Mouse (Mus musculus): ENCODE data around the gene Nfia. TPM values are rescaled to one million over a fixed set of nuclear protein-coding genes. Genes with fewer than 3 reads are reported as not detected.

Gene Nfia
- polyA plus RNA-seq, 1 experiment = 0.09 TPM

DNA sequence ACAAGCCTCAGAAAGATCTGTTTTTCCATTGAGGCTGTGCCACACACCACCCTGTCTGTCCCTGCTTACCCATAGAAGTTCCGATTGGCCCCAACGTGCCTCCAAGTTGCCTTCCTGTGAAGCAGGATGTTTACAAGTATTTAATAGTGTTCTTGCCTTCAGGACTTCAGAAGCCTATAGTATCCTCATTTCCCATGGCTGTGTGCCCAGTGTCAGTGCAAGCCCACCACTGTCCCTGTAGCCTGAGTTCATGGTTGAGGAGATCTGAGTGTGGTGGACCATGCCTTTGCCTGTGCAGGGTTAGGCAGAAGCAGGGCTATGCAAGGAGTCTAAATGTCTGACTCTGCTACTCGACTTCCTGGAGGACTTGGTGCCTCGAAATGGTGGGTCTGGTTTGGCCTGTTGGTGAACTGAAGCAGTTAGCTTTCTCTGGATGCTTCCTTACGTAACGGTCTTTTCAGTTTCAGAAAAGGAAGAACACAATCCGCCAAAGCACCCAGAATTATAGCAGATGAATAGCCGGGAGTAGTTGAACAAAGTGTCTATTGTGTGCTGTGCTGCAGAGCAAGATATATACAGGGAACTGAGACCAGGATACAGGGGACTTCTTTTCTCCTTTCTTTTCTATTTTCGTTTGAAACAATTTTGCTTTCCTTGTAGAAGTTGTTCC lies 99.4 kb downstream of the Nfia start:
- TF ChIP-seq GATA1 (IDR thresholded peaks at IDR 0.05; ENCODE audit: low read length) = no peak

DNA sequence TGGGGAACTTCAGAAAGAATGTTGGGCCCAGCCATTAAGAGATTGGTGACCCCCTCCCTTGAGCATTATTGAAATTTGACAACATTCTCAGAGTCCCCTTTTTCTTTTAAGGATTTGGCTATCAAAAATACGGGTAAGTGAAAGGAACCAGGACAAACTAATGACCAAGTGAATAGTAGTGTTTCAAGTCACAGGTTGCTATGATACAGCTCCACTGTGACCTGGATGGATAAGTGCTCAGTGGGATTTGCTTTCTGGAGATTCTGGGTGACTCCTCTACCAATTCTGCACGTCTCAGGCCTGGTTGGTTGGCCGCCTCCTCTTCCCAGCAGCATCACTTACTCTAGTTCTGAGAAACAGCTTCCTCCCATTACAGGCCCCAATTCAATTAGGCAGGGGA lies 102.4 kb downstream of the Nfia start:
- no peak for TF ChIP-seq GATA1 (IDR thresholded peaks at IDR 0.05; ENCODE audit: low read length)

DNA sequence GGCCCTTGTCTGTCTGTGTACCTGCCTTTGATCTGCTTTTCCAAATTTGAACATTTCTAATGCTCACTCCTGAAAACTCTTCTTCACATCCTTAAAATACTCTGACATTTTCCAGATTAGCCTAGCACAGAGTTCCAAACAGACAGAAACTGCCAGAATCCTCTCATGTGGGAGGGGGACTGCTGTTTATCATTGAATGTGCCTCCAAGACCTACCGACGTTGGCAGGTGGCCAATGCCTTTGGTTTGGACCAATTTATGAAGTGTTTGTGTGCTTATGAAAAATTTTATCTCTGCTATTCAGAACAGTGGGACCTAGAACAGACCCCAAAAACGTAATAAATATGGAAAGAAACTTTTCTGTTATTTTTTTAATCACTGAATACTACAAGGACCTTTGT lies 103.4 kb downstream of the Nfia start:
- no peak for TF ChIP-seq GATA1 (IDR thresholded peaks at IDR 0.05; ENCODE audit: low read length)

DNA sequence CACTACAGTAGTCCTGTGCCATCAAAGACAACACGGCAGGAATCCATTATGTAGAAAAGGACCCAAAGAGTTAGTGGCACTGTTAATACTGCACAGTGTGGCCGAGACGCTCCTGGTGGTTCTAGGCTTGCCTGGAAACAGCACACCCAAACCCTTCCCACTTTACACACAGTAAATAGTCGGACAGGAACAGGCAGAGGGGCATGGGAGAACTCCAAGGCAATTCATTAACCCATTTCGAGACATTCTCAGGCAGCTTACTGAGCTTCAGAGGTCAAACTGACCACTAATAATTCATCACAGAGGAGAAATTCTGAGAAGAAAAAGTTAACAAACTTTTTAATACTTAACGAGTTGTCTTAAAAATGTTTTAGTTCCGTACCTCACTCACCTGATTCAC lies 107.2 kb downstream of the Nfia start:
- no peak for TF ChIP-seq GATA1 (IDR thresholded peaks at IDR 0.05; ENCODE audit: low read length)

DNA sequence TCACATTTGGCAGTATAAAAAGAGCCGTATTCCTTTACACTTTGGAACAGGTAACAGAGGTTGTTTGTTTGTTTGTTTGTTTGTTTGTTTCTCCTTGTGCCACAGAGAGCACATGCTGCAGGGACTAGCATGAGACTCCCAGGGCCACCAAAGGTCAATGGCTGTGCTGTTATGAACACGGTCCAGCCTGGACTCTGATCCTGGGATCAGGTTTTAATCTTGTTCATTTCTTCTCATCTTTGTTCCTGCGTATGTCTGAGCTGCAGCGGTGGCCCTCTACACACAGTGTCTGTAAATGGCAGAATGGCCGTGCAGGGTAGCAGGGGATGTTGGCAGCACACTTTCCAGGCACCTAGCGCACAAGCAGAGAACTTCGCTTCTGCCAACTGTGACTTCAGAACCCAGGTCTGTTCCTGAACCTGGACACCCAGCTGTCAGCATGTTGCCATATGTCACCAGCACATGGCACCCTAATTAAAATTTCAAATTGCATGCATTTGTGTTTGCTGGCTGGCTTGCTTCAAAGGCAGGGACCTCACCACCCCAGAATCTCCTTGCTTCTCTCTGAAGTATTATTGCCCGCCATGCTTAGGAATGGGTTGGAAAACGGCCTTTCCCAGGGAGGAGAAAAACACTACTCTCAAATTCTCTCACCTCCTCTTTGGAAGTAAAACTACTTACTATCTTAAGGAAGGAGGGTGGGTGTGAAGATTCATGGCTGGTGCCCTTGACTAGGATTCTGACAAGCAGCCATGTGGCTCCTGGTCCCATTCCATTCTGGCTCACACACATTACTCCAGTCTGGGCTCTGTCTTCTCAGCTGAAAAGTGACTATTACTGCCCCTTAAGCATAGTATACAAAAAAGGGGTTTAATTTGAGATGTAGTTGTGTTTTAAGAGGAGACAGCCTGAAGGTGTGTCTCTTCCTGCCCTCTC lies 107.9 kb downstream of the Nfia start:
- no peak for TF ChIP-seq GATA1 (IDR thresholded peaks at IDR 0.05; ENCODE audit: low read length)

DNA sequence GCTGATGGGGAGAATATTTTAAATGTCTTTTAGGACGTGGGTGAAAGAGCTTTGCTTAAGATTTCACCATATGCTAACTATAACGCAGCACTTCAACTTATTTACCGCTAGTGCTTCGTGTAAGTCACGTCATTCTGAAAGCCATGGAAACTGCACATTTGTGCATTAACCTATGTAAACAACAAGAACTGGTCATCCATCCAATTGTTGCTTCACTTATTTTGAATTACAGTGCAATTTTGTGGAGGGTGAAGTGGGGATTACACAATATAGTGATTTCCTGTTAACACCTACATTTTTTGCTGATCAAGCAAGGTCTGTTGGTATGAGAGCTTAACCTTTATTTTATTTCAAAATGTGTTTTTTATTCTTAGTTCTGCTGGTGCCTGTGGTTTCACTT lies 113.0 kb downstream of the Nfia start:
- TF ChIP-seq GATA1 (IDR thresholded peaks at IDR 0.05; ENCODE audit: low read length) = no peak

DNA sequence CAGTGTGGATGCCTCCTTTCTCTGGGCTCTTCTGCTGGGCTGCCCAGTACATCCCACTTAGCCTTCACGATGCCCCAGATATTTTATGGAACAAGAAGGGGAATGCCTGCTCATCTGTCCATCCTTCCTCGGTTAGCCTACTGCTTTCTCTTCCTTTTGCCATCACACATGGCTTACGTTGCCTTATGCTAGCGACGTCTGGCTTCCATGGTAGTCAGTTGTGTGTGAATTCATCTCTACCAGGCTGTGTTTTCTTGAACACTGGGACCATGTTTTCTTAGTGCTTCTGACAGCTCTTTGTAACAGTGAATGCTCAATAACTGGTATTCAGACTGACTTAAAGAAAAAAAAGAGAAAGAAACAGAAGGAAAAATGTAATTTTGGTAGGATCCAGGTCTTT lies 113.7 kb downstream of the Nfia start:
- no peak for TF ChIP-seq GATA1 (IDR thresholded peaks at IDR 0.05; ENCODE audit: low read length)

DNA sequence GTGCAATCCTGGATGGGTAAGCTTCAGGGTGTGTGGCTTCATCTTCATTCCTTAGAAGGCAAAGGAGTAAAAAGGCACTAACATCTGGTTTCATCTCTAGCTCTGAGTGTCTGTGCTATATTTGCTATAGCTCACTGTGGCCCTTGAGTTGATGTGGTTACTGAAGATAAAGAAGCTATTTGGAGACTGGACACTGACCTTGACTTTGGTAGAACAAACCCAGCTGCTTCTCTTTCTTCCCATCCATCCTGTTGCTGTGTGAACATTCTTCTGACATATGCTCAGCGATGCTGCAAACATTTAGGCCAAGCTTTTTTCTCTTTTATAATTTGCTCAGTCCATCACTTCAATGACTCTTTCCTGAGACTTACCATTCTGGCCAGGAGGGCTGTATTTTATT lies 114.7 kb downstream of the Nfia start:
- TF ChIP-seq GATA1 (IDR thresholded peaks at IDR 0.05; ENCODE audit: low read length) = no peak

DNA sequence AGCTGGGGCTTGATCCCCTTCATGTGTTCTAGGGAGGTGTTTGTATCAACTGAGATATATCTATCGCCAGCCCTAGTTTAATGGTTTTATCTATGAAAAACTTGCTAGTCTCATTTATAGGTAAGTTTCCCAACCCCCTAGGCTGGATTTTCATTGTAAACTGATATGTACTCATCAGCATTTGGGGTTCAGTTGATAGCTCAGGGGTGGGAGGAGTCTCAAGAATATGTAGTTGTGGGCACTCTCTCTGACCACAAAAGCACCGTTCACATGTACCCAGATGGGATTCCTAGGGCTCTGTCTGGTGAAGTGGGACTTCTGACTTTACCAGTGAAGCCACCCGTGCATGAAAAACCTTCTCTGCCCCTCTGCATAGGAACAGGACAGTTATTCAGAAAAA lies 118.5 kb downstream of the Nfia start:
- TF ChIP-seq GATA1 (IDR thresholded peaks at IDR 0.05; ENCODE audit: low read length) = no peak

DNA sequence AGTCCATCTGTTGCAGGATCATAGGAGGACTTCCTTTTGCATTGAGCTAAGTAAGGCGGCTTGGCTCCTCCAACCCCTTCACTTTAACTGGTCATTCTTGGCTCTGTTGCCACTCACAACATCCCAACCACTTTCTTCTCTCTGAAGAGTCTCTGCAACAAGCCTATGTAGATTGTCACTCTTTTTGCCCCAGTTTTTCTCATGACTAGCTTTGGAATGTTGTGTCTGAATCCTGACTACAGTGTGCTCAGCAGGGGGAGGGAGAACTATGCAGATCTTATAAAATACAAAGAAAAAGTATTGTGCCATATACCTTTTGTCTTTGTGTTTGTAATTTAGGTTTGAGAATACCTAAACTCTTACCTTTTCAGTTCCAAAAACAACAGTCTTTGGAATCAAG lies 119.1 kb downstream of the Nfia start:
- no peak for TF ChIP-seq GATA1 (IDR thresholded peaks at IDR 0.05; ENCODE audit: low read length)

DNA sequence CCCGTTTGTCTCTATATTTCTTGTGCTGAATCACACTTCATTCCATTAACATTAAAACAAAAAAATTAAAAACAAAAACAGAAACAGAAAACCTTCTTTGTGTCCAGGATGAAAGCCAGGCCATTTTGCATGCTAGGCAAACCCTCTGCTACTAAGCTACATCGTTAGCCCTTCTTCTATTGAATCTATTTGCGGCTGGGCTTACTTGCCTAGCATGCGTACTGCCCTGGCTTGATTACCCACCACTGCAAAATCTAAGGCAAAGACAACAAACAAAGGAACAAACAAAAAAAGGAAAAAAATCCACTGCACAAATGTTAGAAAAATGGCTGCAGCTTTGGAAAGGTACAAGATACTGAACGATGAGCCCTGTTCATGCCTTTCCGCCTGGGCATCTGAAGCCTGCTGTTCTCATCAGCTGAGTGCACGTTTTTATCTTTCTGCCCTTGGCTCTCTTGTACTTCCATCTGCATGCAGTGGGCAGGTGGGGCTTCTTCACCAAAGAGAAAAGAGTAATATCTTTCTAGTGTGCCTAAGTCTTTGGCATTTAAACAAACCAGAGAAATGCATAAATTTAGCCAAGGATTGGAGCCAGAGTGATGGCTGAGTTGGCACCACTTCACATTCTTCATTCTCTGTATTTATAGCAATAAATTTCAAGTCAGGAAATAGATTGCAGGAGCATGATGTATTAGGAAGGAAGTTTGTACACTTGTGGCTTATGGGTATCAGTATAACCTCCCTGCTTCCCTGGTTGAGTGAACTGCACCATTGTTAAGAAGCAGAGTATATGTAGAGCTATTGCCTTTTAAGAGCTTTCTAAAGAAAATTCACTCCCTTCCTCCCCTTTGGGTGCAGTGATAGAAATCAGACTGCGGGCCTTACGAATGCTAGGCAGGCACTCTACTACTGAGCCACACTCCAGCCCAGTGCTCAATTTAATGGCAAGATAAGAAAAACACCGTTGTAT lies 121.7 kb downstream of the Nfia start:
- TF ChIP-seq GATA1 (IDR thresholded peaks at IDR 0.05; ENCODE audit: low read length) = no peak

DNA sequence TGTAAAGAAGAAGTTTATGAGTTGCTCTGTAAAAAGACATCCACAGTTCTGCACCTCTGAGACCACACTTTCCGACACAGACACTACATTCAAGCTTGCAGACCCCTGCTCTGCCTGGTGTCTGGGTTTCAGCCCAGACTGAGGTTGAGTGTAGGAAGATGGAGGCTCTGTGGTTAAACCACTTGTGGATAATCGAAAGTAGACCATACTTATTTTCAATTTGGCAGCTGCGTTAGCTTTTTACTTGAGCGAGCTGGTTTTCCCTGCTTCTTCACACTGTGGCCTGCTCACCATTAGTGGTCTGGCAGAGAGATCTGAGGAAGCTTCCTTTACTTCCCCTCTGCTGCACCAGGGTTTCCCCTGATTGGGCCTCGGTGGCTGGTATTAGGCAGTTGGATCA lies 123.4 kb downstream of the Nfia start:
- TF ChIP-seq GATA1 (IDR thresholded peaks at IDR 0.05; ENCODE audit: low read length) = no peak

DNA sequence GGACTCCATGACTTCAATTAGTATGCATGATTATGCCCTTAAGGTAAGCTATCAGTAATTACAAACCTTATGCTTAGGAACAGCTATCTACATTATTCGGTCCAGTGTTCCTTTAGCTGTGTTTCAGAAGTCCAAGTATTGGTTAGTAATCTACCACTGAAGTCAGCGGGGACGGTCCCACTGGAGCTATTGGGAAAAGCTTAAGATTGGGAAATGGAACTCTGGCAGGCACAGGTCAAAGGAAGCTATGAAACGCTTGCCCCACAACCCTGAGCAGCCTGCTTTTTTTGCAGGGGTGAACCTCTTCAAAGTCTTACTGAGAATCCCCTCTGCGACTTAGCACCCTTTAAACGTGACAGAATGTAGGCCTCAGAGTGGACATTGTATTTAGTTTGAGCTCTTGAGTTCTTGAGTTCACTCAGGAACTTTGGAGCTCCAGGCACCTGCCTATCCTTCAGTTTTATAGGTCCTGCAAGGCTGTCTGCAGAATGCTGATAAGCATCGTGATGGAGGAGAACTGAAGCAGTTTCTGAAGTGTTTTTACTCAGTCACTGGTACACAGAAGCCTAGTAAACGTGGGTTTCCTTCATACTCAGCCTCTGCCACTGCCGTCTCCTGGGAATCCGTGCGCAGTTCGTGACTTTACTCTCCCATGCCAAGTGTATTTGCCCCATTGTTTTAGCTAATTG lies 127.9 kb downstream of the Nfia start:
- TF ChIP-seq GATA1 (IDR thresholded peaks at IDR 0.05; ENCODE audit: low read length) = no peak

DNA sequence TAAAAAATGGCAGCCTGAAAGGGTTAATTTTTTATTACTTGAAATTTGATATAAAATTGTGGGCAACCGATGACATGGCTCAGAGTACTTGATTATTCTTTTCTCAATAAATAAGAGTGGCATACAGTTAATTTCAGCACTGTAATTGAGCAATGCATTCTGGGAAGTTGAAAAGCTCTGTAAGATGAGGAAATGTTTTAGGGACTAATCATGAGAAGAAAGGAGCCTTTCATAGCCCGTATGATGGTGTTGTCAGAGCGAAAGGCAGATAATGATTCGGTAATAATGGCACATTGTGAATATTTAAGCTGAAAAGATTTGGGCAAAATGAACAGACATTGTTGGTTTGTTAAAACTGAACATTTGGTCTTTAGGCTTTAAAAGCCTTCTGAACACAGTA lies 133.3 kb downstream of the Nfia start:
- no peak for TF ChIP-seq GATA1 (IDR thresholded peaks at IDR 0.05; ENCODE audit: low read length)

DNA sequence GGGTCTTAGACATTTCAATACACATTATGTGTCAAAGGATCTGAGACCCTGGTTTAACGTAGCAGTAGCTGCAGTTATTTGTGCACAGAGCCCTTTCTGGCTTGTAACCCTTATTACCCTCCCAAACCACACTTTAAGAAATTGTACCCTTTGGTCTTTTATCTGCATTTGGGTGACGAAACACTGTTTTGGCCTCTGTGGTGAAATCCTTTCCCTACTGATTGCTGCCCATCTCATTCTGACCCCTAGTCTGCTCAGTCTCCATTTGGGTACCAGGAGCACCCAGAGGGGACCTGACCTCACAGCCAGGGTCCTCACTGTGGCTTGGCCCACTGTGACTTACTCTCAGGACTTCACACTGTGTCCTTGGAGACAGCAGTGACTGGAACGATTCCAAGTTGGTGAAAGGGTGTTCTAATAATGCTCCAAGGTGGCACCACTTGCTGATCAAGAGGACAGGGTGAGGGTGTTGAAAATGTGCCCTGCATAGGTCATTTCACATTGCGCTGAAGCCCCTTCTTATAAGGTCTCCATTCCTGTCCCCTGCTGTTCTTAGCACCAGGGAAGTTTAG lies 136.1 kb downstream of the Nfia start:
- no peak for TF ChIP-seq GATA1 (IDR thresholded peaks at IDR 0.05; ENCODE audit: low read length)

Measured in G1E-ER4 (cell line).